Mouse (Mus musculus): ENCODE results near the gene Col5a1.

- TF ChIP-seq POLR2A (IDR thresholded peaks at IDR 0.05; ENCODE audit: control insufficient read depth, extremely low read depth, insufficient read depth, low read length, poor library complexity) = no peak
- TF ChIP-seq CTCF (IDR thresholded peaks at IDR 0.05; ENCODE audit: borderline replicate concordance, control insufficient read depth, extremely low read depth, insufficient read depth, low read length, poor library complexity) = no peak
Observed at GRCm38 (mm10) chr2:27947252-27947651, 61.0 kb downstream of the Col5a1 start.

All from thymus, adult 2 months (tissue).